Mouse (Mus musculus) embryonic facial prominence, embryonic 14.5 days (tissue): ENCODE data around the gene Pif1. TPM values are rescaled to one million over a fixed set of nuclear protein-coding genes. Genes with fewer than 3 reads are reported as not detected.
A peak's percentile ranks its signal among the peaks of the same experiment; 100 is the strongest.

Experiments used
- ATAC-seq: fragments of 200-750 bp; cut with Nextera tagmentation; 2 replicates; pipeline ENCODE4 v1.8.0; 2017; ENCODE audit warnings: low read depth, moderate number of reproducible peaks, moderate TSS enrichment
- DNase-seq: peaks from one replicate; pipeline ENCODE4 v3.0.0-alpha.2; 2015; ENCODE audit warnings: low spot score
- H3K27ac ChIP-seq: fragments of 300-500 bp; sonication (generic); replicated peaks from 2 replicates; pipeline ENCODE4 v1.5.1; 2014; ENCODE audit warnings: low read depth, mild to moderate bottlenecking, low read length, moderate library complexity
- H3K27me3 ChIP-seq: fragments of 300-500 bp; sonication (generic); replicated peaks from 2 replicates; pipeline ENCODE4 v1.6.1; 2014; ENCODE audit warnings: low read length; ENCODE audit not compliant: control insufficient read depth, insufficient read depth
- H3K36me3 ChIP-seq: fragments of 300-500 bp; sonication (generic); 2 replicates; pipeline ENCODE4 v1.6.1; 2014; ENCODE audit warnings: low read length, mixed read lengths; ENCODE audit not compliant: control insufficient read depth, insufficient read depth
- H3K4me1 ChIP-seq: fragments of 300-500 bp; sonication (generic); 2 replicates; pipeline ENCODE4 v1.6.1; 2014; ENCODE audit warnings: antibody characterized with exemption, low read length; ENCODE audit not compliant: control insufficient read depth, insufficient read depth
- H3K4me2 ChIP-seq: fragments of 300-500 bp; sonication (generic); 2 replicates; pipeline ENCODE4 v1.6.1; 2014; ENCODE audit warnings: low read depth, mild to moderate bottlenecking, low read length, moderate library complexity, mixed read lengths
- H3K4me3 ChIP-seq: fragments of 300-500 bp; sonication (generic); 2 replicates; pipeline ENCODE4 v1.5.1; 2014; ENCODE audit warnings: low read depth, mild to moderate bottlenecking, low read length
- H3K9ac ChIP-seq: fragments of 300-500 bp; sonication (generic); 2 replicates; pipeline ENCODE4 v1.6.1; 2014; ENCODE audit warnings: low read depth, mild to moderate bottlenecking, low read length, moderate library complexity, mixed read lengths
- H3K9me3 ChIP-seq: fragments of 300-500 bp; sonication (generic); 2 replicates; pipeline ENCODE4 v1.6.1; 2016; ENCODE audit warnings: low read length; ENCODE audit not compliant: control insufficient read depth
- WGBS: fragments of 180-500 bp; shearing (Covaris S2); extraction: QIAGEN DNeasy Blood & Tissue Kit; methylation state at CpG from one replicate; pipeline ENCODE4 v1.1.7; 2014; 5-methylcytosine and 5-hydroxymethylcytosine counted together
- polyA plus RNA-seq: library from polyadenylated mRNA; unstranded; fragments of >200 nt; fragmentation: Nextera tagmentation; extraction: Ambion mirVana; gene quantifications from 2 replicates; pipeline ENCODE4 v1.2.1, GENCODE M21; 2014

The Pif1 gene
- polyA plus RNA-seq, 1 experiment from 2014 or later = 5.9 TPM

- no peaks in the 10 kb centered on the region for H3K27me3 ChIP-seq
- peaks cover 4% of the 10 kb centered on the region; the same call in 1 of the 2 replicates for H3K4me1 ChIP-seq
- no peak for DNase-seq
- no peak overlapping the region for H3K4me3 ChIP-seq
- peak overlapping the region; percentile 63; the same call in 1 of the 2 replicates for H3K27ac ChIP-seq
- no peaks in the 10 kb centered on the region for H3K9me3 ChIP-seq
- ATAC-seq = no peak
- H3K4me2 ChIP-seq = no peak overlapping the region
- 85% methylated on average over 6 of the region's 6 CpGs for WGBS
- H3K36me3 ChIP-seq = peaks cover 22% of the 10 kb centered on the region
- H3K9ac ChIP-seq = no peak overlapping the region
These were observed 18.2 kb upstream of the Pif1 start for GRCm38 (mm10) chr9:65568787-65569186.

- ATAC-seq (no peak; the same call in 1 of the 2 replicates), DNase-seq (peak; percentile 78)
- no peak overlapping the region for H3K4me3 ChIP-seq
- H3K27ac ChIP-seq = peak overlapping the region; percentile 63; the same call in 1 of the 2 replicates
- peaks cover 18% of the 10 kb centered on the region for H3K36me3 ChIP-seq
- WGBS = 45% methylated on average over 6 of the region's 6 CpGs
- H3K4me1 ChIP-seq = peaks cover 5% of the 10 kb centered on the region; the same call in 1 of the 2 replicates
- H3K27me3 ChIP-seq = no peaks in the 10 kb centered on the region
- H3K9me3 ChIP-seq = no peaks in the 10 kb centered on the region
- H3K9ac ChIP-seq = no peak overlapping the region
- H3K4me2 ChIP-seq = no peak overlapping the region
These were observed 17.4 kb upstream of the Pif1 start for GRCm38 (mm10) chr9:65569491-65569971.

- H3K9me3 ChIP-seq = no peaks in the 10 kb centered on the region
- no peak overlapping the region for H3K4me2 ChIP-seq
- peaks cover 18% of the 10 kb centered on the region for H3K4me1 ChIP-seq
- DNase-seq (no peak), ATAC-seq (no peak)
- no peak overlapping the region for H3K27ac ChIP-seq
- H3K4me3 ChIP-seq = no peak overlapping the region
- peaks cover 5% of the 10 kb centered on the region; the same call in 1 of the 2 replicates for H3K36me3 ChIP-seq
- H3K9ac ChIP-seq = no peak overlapping the region
- 89% methylated on average over 6 of the region's 6 CpGs for WGBS
- no peaks in the 10 kb centered on the region for H3K27me3 ChIP-seq
These were observed 14.1 kb upstream of the Pif1 start for GRCm38 (mm10) chr9:65572837-65573236.

GRCm38 (mm10) chr9:65574513-65575392 is 12.2 kb upstream of the Pif1 start:
- Histone ChIP-seq H3K27me3 (no peaks in the 10 kb centered on the region), H3K4me3 (no peak overlapping the region), H3K9ac (no peak overlapping the region), H3K27ac (peak overlapping the region; percentile 28; the same call in 1 of the 2 replicates), H3K36me3 (peaks cover 5% of the 10 kb centered on the region; the same call in 1 of the 2 replicates), H3K4me1 (peaks cover 25% of the 10 kb centered on the region), H3K4me2 (no peak overlapping the region), H3K9me3 (no peaks in the 10 kb centered on the region)
- DNase-seq (no peak), ATAC-seq (no peak)
- WGBS = 78% methylated on average over 11 of the region's 11 CpGs

- peak; percentile 87 for DNase-seq
- H3K4me2 ChIP-seq = no peak overlapping the region
- peaks cover 5% of the 10 kb centered on the region; the same call in 1 of the 2 replicates for H3K36me3 ChIP-seq
- no peak overlapping the region for H3K9ac ChIP-seq
- H3K4me1 ChIP-seq = peaks cover 25% of the 10 kb centered on the region
- no peaks in the 10 kb centered on the region for H3K27me3 ChIP-seq
- H3K27ac ChIP-seq = peak overlapping the region; percentile 28; the same call in 1 of the 2 replicates
- WGBS = 65% methylated on average over 8 of the region's 8 CpGs
- no peaks in the 10 kb centered on the region for H3K9me3 ChIP-seq
- ATAC-seq = no peak
- no peak overlapping the region for H3K4me3 ChIP-seq
These were observed 11.4 kb upstream of the Pif1 start for GRCm38 (mm10) chr9:65575393-65576196.

GRCm38 (mm10) chr9:65576861-65577510 is 10.0 kb upstream of the Pif1 start:
- Histone ChIP-seq H3K4me3 (no peak overlapping the region), H3K9me3 (no peaks in the 10 kb centered on the region), H3K4me1 (peaks cover 25% of the 10 kb centered on the region), H3K9ac (no peak overlapping the region; the same call in 1 of the 2 replicates), H3K36me3 (peaks cover 5% of the 10 kb centered on the region; the same call in 1 of the 2 replicates), H3K27ac (no peak overlapping the region; the same call in 1 of the 2 replicates), H3K27me3 (no peaks in the 10 kb centered on the region), H3K4me2 (0 out of 2 replicates have a peak overlapping the region, but pooled peaks have one; percentile 13)
- 37% methylated on average over 7 of the region's 7 CpGs for WGBS
- DNase-seq = no peak
- ATAC-seq = no peak

GRCm38 (mm10) chr9:65577511-65578196 is 9.3 kb upstream of the Pif1 start:
- Histone ChIP-seq H3K9ac (no peak overlapping the region), H3K4me1 (peaks cover 25% of the 10 kb centered on the region), H3K4me2 (no peak overlapping the region), H3K9me3 (no peaks in the 10 kb centered on the region), H3K27ac (no peak overlapping the region; the same call in 1 of the 2 replicates), H3K27me3 (no peaks in the 10 kb centered on the region), H3K4me3 (no peak overlapping the region), H3K36me3 (peaks cover 4% of the 10 kb centered on the region; the same call in 1 of the 2 replicates)
- DNase-seq (no peak), ATAC-seq (no peak)
- 88% methylated on average over 4 of the region's 4 CpGs for WGBS
